29 mouse cellular contexts compared by ENCODE assay signal in the genomic region with DNA sequence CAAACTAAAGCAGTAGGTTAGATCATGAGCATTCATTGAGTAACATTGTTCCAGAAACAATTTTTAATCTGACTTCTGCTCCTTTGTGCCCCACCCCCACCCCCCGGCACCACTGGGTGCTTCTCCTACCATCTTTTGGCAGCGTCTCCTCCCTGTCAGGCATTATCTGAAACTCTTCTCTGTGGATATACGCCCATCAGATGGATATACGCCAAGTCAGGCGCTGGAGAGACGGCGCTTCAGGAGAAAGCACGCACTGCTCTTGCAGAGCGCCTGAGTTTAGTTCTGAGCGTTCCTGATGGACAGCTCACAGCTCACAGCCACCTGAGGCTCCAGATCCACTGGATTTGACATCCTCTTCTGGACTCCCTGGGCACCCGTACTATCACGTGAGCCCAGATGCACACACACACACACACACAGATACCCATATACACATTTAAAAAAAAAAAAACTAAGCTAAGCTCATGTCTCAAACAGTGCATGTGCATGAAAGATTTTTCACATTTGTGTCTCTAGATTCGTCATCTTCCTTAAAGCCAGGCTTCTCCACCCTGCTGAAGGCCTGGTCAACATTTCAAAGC. TPM values are rescaled to one million over a fixed set of nuclear protein-coding genes. Genes with fewer than 3 reads are reported as not detected.
DNase-seq lines count a peak whose midpoint lies in the region; ATAC-seq and TF ChIP-seq lines count a peak whose summit lies in the region.
"Had no signal": no experiment of that assay in that cellular context is flagged by ENCODE, and none has a peak within 500 bp of the region (broad histone marks: within the 10 kb centered on the region; RNA-seq: fewer than 3 reads in every experiment).

No protein-coding gene starts in this region.

- 0 out of 2 replicates have a peak, but pooled peaks have one; percentile 27 for ATAC-seq in frontal cortex, adult (ENCODE audit: low TSS enrichment)
- 0 out of 2 replicates have a peak, but pooled peaks have one; percentile 38 for ATAC-seq in liver, postnatal 0 days
- ATAC-seq in liver, embryonic 12.5 days = no peak
- ATAC-seq in erythroid progenitor cell, adult 5-6 weeks (replicated peaks; ENCODE audit: low FRiP score, poor library complexity, severe bottlenecking) = peak; percentile 92
- no peak for ATAC-seq in midbrain, postnatal 0 days (ENCODE audit: low FRiP score)
- ATAC-seq: activated CD4-positive, CD25-positive, alpha-beta regulatory T cell, adult 4 months; forebrain, postnatal 0 days; intestine, postnatal 0 days had no signal

- no peaks in the 10 kb centered on the region for H3K27me3 ChIP-seq in liver, postnatal 0 days (ENCODE audit: insufficient read depth, low read length)
- H3K27me3 ChIP-seq in liver, embryonic 12.5 days (replicated peaks) = no peaks in the 10 kb centered on the region
- H3K27me3 ChIP-seq in midbrain, postnatal 0 days (ENCODE audit: insufficient read depth, low read length) = no peaks in the 10 kb centered on the region
- H3K27me3 ChIP-seq: liver, embryonic 15.5 days had no signal

- TF ChIP-seq EP300 in liver, postnatal 0 days (IDR thresholded peaks at IDR 0.05; ENCODE audit: low read depth) = no peak

- H3K4me3 ChIP-seq in liver, postnatal 0 days (ENCODE audit: low read depth, low read length) = no peak overlapping the region
- no peak overlapping the region for H3K4me3 ChIP-seq in liver, embryonic 12.5 days
- H3K4me3 ChIP-seq in midbrain, postnatal 0 days (ENCODE audit: low read depth, low read length) = no peak overlapping the region
- H3K4me3 ChIP-seq: forebrain, embryonic 10.5 days; heart, adult 2 months; liver, embryonic 15.5 days had no signal

- peaks cover 8% of the 10 kb centered on the region for H3K4me1 ChIP-seq in liver, postnatal 0 days (ENCODE audit: insufficient read depth)
- no peaks in the 10 kb centered on the region for H3K4me1 ChIP-seq in liver, embryonic 12.5 days
- H3K4me1 ChIP-seq in midbrain, postnatal 0 days (ENCODE audit: insufficient read depth, low read length) = no peaks in the 10 kb centered on the region
- H3K4me1 ChIP-seq: liver, embryonic 15.5 days had no signal

- H3K27ac ChIP-seq in liver, postnatal 0 days (ENCODE audit: low read depth) = no peak overlapping the region
- H3K27ac ChIP-seq in liver, embryonic 12.5 days = no peak overlapping the region
- H3K27ac ChIP-seq in midbrain, postnatal 0 days (ENCODE audit: low read depth, low read length) = no peak overlapping the region
- H3K27ac ChIP-seq: forebrain, embryonic 10.5 days; heart, adult 2 months; hindbrain, embryonic 14.5 days; liver, embryonic 15.5 days; stomach, postnatal 0 days had no signal

- WGBS in liver, postnatal 0 days (ENCODE audit: insufficient replicate concordance) = 54% methylated on average over 13 of the region's 13 CpGs
- WGBS in liver, embryonic 12.5 days (ENCODE audit: insufficient replicate concordance) = 66% methylated on average over 13 of the region's 13 CpGs
- 87% methylated on average over 13 of the region's 13 CpGs for WGBS in midbrain, postnatal 0 days

- no peak for DNase-seq in frontal cortex, postnatal 36 days (ENCODE audit: low spot score in 2 of 2)
- no peak for DNase-seq in liver, postnatal 0 days
- DNase-seq in MEL-GATA-1-ER (ENCODE audit: extremely low read depth, low read depth) = peak; percentile 81
- DNase-seq in left cerebral cortex, adult 8-10 months (ENCODE audit: low spot score in 2 of 2) = no peak
- DNase-seq in midbrain, postnatal 0 days (ENCODE audit: low spot score) = no peak
- DNase-seq: adrenal gland, adult 2 months; adrenal gland, postnatal 36 days; cerebellum, adult 8-10 months; cerebellum, postnatal 25 days; forebrain, postnatal 0 days; gastrocnemius, postnatal 14 days; kidney, adult 9 months; kidney, postnatal 10 days; layer of hippocampus, postnatal 36 days; liver; lung, postnatal 4 days; midbrain, embryonic 14.5 days; right cerebral cortex, postnatal 4 days; thymus, postnatal 4 days had no signal

- TF ChIP-seq CTCF in liver, postnatal 0 days (IDR thresholded peaks at IDR 0.05; ENCODE audit: low read depth) = no peak
- TF ChIP-seq CTCF in midbrain, postnatal 0 days (IDR thresholded peaks at IDR 0.05) = no peak

- no peaks in the 10 kb centered on the region for H3K36me3 ChIP-seq in liver, postnatal 0 days (replicated peaks; ENCODE audit: insufficient read depth, low read length)
- no peaks in the 10 kb centered on the region for H3K36me3 ChIP-seq in liver, embryonic 12.5 days
- no peaks in the 10 kb centered on the region for H3K36me3 ChIP-seq in midbrain, postnatal 0 days (ENCODE audit: insufficient read depth, low read length)
- H3K36me3 ChIP-seq: forebrain, embryonic 10.5 days; liver, embryonic 15.5 days had no signal

- H3K9ac ChIP-seq in liver, postnatal 0 days (replicated peaks) = no peak overlapping the region
- no peak overlapping the region for H3K9ac ChIP-seq in liver, embryonic 12.5 days
- no peak overlapping the region for H3K9ac ChIP-seq in midbrain, postnatal 0 days (replicated peaks; ENCODE audit: low read length, poor library complexity, severe bottlenecking)
- H3K9ac ChIP-seq: forebrain, postnatal 0 days; hindbrain, embryonic 14.5 days; liver, embryonic 15.5 days had no signal

- no peaks in the 10 kb centered on the region for H3K9me3 ChIP-seq in liver, postnatal 0 days (ENCODE audit: low read length)
- H3K9me3 ChIP-seq in liver, embryonic 12.5 days (replicated peaks) = no peaks in the 10 kb centered on the region
- H3K9me3 ChIP-seq in midbrain, postnatal 0 days (ENCODE audit: low read length) = no peaks in the 10 kb centered on the region
- H3K9me3 ChIP-seq: forebrain, embryonic 10.5 days; liver, embryonic 15.5 days had no signal

- 0 out of 2 replicates have a peak overlapping the region, but pooled peaks have one; percentile 22 for H3K4me2 ChIP-seq in liver, postnatal 0 days (ENCODE audit: low read depth, low read length)
- no peak overlapping the region for H3K4me2 ChIP-seq in liver, embryonic 12.5 days
- H3K4me2 ChIP-seq in midbrain, postnatal 0 days (ENCODE audit: low read depth, low read length, poor library complexity, severe bottlenecking) = no peak overlapping the region
- H3K4me2 ChIP-seq: hindbrain, embryonic 14.5 days; liver, embryonic 15.5 days had no signal

RNA-seq across cellular contexts. Expression of a gene that starts 21.1 kb away (rescaled TPM):
- polyA plus RNA-seq in liver, postnatal 0 days (2015; fragmentation: Nextera tagmentation; extraction: Ambion mirVana) = 7.8 and 9.2 TPM in 2 replicates
- polyA plus RNA-seq in liver, embryonic 12.5 days (2016; fragmentation: Nextera tagmentation; extraction: Ambion mirVana) = 9.2 and 9.5 TPM in 2 replicates
- total RNA-seq in erythroid progenitor cell, adult 5-6 weeks (2015; ENCODE audit: low replicate concordance) = 19.5 and 20.1 TPM in 2 replicates
- total RNA-seq in erythroid progenitor cell, adult 5-6 weeks (2017; ENCODE audit: low replicate concordance) = 8.5 and 15.5 TPM in 2 replicates
- 10 to 100 TPM; 23.6 to 24.7 (median 24.1) TPM for total RNA-seq in left cerebral cortex, adult 8-10 months (2022)
- total RNA-seq in midbrain, postnatal 0 days (2014; rRNA removed) = 19.9 and 22.4 TPM in 2 replicates
- polyA plus RNA-seq in midbrain, postnatal 0 days (2015; fragmentation: Nextera tagmentation; extraction: Ambion mirVana) = 10.7 and 11.0 TPM in 2 replicates

RNA-seq across cellular contexts. Expression of a gene that starts 24.7 kb away (rescaled TPM):
- 11.5 and 12.0 TPM in 2 replicates for polyA plus RNA-seq in liver, postnatal 0 days (2015; fragmentation: Nextera tagmentation; extraction: Ambion mirVana)
- 6.1 and 7.8 TPM in 2 replicates for polyA plus RNA-seq in liver, embryonic 12.5 days (2016; fragmentation: Nextera tagmentation; extraction: Ambion mirVana)
- total RNA-seq in erythroid progenitor cell, adult 5-6 weeks (2015; ENCODE audit: low replicate concordance) = 12.6 and 18.4 TPM in 2 replicates
- 7.6 and 10.0 TPM in 2 replicates for total RNA-seq in erythroid progenitor cell, adult 5-6 weeks (2017; ENCODE audit: low replicate concordance)
- 100 to 1,000 TPM; 103 to 121 (median 110) TPM for total RNA-seq in left cerebral cortex, adult 8-10 months (2022)
- 81.2 and 104 TPM in 2 replicates for total RNA-seq in midbrain, postnatal 0 days (2014; rRNA removed)
- 50.7 and 53.2 TPM in 2 replicates for polyA plus RNA-seq in midbrain, postnatal 0 days (2015; fragmentation: Nextera tagmentation; extraction: Ambion mirVana)

Comparison
In these comparisons a context has a peak if more than half of its experiments do, and no peak if none do; other contexts are left out.
1. ATAC-seq: peak in frontal cortex, adult (single experiment), liver, postnatal 0 days (single experiment) and erythroid progenitor cell, adult 5-6 weeks (single experiment); none in liver, embryonic 12.5 days (single experiment) and midbrain, postnatal 0 days (single experiment).